Mouse (Mus musculus) layer of hippocampus, postnatal 36 days (tissue): Measurements from ENCODE around the gene Fndc3b. TPM values are rescaled to one million over a fixed set of nuclear protein-coding genes. Genes with fewer than 3 reads are reported as not detected.

Experiments used
- DNase-seq, 2 experiments: peaks; one replicate each; pipeline ENCODE4 v3.0.0; 2022
- total RNA-seq, 2 experiments: library from RNA; stranded (reverse); gene quantifications; 2 replicates each; pipeline ENCODE4 v1.2.3; 2021

The Fndc3b gene
- total RNA-seq, 2 experiments from 2014 or later: 21.0 to 22.9 TPM

GRCm38 (mm10) chr3:27667280-27667679 is 43.8 kb downstream of the Fndc3b start:
- no peak for DNase-seq

- no peak for DNase-seq
These were observed 45.8 kb downstream of the Fndc3b start for GRCm38 (mm10) chr3:27665338-27665737.

GRCm38 (mm10) chr3:27663221-27663620 is 47.9 kb downstream of the Fndc3b start:
- DNase-seq: no peak

GRCm38 (mm10) chr3:27658198-27658763 is 52.8 kb downstream of the Fndc3b start:
- no peak for DNase-seq

- no peak for DNase-seq
These were observed 54.2 kb downstream of the Fndc3b start for GRCm38 (mm10) chr3:27656764-27657390.

GRCm38 (mm10) chr3:27655673-27656072 is 55.4 kb downstream of the Fndc3b start:
- DNase-seq: no peak

GRCm38 (mm10) chr3:27655042-27655441 is 56.1 kb downstream of the Fndc3b start:
- DNase-seq: no peak

GRCm38 (mm10) chr3:27652451-27653011 is 58.6 kb downstream of the Fndc3b start:
- DNase-seq: no peak

- DNase-seq: no peak
These were observed 59.4 kb downstream of the Fndc3b start for GRCm38 (mm10) chr3:27651731-27652130.

GRCm38 (mm10) chr3:27650083-27650482 is 61.0 kb downstream of the Fndc3b start:
- no peak for DNase-seq

GRCm38 (mm10) chr3:27649316-27649715 is 61.8 kb downstream of the Fndc3b start:
- no peak for DNase-seq

GRCm38 (mm10) chr3:27642381-27642780 is 68.7 kb downstream of the Fndc3b start:
- no peak for DNase-seq

GRCm38 (mm10) chr3:27639701-27640100 is 71.4 kb downstream of the Fndc3b start:
- no peak for DNase-seq

GRCm38 (mm10) chr3:27637046-27637661 is 74.0 kb downstream of the Fndc3b start:
- no peak for DNase-seq

GRCm38 (mm10) chr3:27635776-27636175 is 75.3 kb downstream of the Fndc3b start:
- no peak for DNase-seq

- no peak for DNase-seq
These were observed 78.2 kb downstream of the Fndc3b start for GRCm38 (mm10) chr3:27632880-27633279.

- no peak for DNase-seq
These were observed 80.0 kb downstream of the Fndc3b start for GRCm38 (mm10) chr3:27631112-27631511.

- DNase-seq: no peak
These were observed 81.4 kb downstream of the Fndc3b start for GRCm38 (mm10) chr3:27629716-27630115.

- no peak for DNase-seq
These were observed 84.8 kb downstream of the Fndc3b start for GRCm38 (mm10) chr3:27626301-27626700.

- DNase-seq: no peak
These were observed 85.5 kb downstream of the Fndc3b start for GRCm38 (mm10) chr3:27625592-27625985.

- no peak for DNase-seq
These were observed 86.0 kb downstream of the Fndc3b start for GRCm38 (mm10) chr3:27624974-27625591.

- DNase-seq: no peak
These were observed 88.7 kb downstream of the Fndc3b start for GRCm38 (mm10) chr3:27622451-27622850.

- no peak for DNase-seq
These were observed 89.9 kb downstream of the Fndc3b start for GRCm38 (mm10) chr3:27621176-27621575.
